Mouse (Mus musculus) 3134 (cell line): ENCODE data around the gene 1700028P14Rik.

Experiments
- DNase-seq: peaks from one replicate; pipeline ENCODE4 v3.0.0-alpha.2; 2011; ENCODE audit warnings: low spot score; ENCODE audit not compliant: insufficient read length; ENCODE audit errors: extremely low read depth

The 1700028P14Rik gene

GRCm38 (mm10) chr19:23609724-23610123, 42.9 kb downstream of the 1700028P14Rik start:
- DNase-seq: no peak

- no peak for DNase-seq
These were observed 44.7 kb downstream of the 1700028P14Rik start for GRCm38 (mm10) chr19:23607951-23608350.

- DNase-seq: no peak
These were observed 57.7 kb downstream of the 1700028P14Rik start for GRCm38 (mm10) chr19:23594950-23595349.

- no peak for DNase-seq
These were observed 73.8 kb downstream of the 1700028P14Rik start for GRCm38 (mm10) chr19:23578606-23579355.

GRCm38 (mm10) chr19:23576685-23577084, 75.9 kb downstream of the 1700028P14Rik start:
- DNase-seq: no peak

- DNase-seq: no peak
These were observed 88.9 kb downstream of the 1700028P14Rik start for GRCm38 (mm10) chr19:23563693-23564092.

GRCm38 (mm10) chr19:23562588-23562987, 90.0 kb downstream of the 1700028P14Rik start:
- DNase-seq: no peak

GRCm38 (mm10) chr19:23562061-23562460, 90.6 kb downstream of the 1700028P14Rik start:
- no peak for DNase-seq

GRCm38 (mm10) chr19:23553450-23553849, 99.2 kb downstream of the 1700028P14Rik start:
- DNase-seq: no peak

- DNase-seq: no peak
These were observed 107.0 kb downstream of the 1700028P14Rik start for GRCm38 (mm10) chr19:23545604-23546003.

GRCm38 (mm10) chr19:23543244-23544004, 109.2 kb downstream of the 1700028P14Rik start:
- DNase-seq: no peak

- no peak for DNase-seq
These were observed 109.9 kb downstream of the 1700028P14Rik start for GRCm38 (mm10) chr19:23542759-23543158.

GRCm38 (mm10) chr19:23535700-23536099, 116.9 kb downstream of the 1700028P14Rik start:
- DNase-seq: no peak

GRCm38 (mm10) chr19:23531899-23532298, 120.7 kb downstream of the 1700028P14Rik start:
- no peak for DNase-seq

GRCm38 (mm10) chr19:23523711-23524110, 128.9 kb downstream of the 1700028P14Rik start:
- DNase-seq: no peak

- DNase-seq: no peak
These were observed 130.8 kb downstream of the 1700028P14Rik start for GRCm38 (mm10) chr19:23521831-23522230.

- DNase-seq: no peak
These were observed 131.5 kb downstream of the 1700028P14Rik start for GRCm38 (mm10) chr19:23521071-23521470.

- DNase-seq: no peak
These were observed 132.0 kb downstream of the 1700028P14Rik start for GRCm38 (mm10) chr19:23520629-23521028.

GRCm38 (mm10) chr19:23518477-23518876, 134.1 kb downstream of the 1700028P14Rik start:
- no peak for DNase-seq

GRCm38 (mm10) chr19:23511303-23511702, 141.3 kb downstream of the 1700028P14Rik start:
- no peak for DNase-seq
